18 mouse cellular contexts compared by ENCODE assay signal in the genomic region with DNA sequence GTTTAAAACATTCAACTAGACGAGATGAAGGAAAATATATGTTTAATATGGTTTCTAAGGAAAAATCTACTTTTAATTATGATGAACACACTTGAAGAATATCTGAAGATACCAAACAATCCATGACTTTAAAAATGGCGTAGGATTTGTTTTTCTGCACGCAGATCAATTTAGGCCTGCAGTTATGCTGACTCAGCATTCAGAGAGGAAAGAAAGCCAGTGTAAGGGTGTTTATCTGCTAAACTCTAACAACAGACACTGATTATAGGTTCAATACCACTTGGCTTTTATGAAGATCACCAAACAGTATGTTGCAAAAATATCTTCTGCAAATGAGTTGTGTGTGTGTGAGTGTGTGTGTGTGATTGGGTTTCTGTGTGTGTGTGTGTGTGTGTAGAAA.
DNase-seq lines count a peak whose midpoint lies in the region; TF ChIP-seq lines count a peak whose summit lies in the region.
"Had no signal": no experiment of that assay in that cellular context is flagged by ENCODE, and none has a peak within 500 bp of the region (broad histone marks: within the 10 kb centered on the region; RNA-seq: fewer than 3 reads in every experiment).

No protein-coding gene starts in this region.

- TF ChIP-seq EP300 in CH12.LX (IDR thresholded peaks at IDR 0.05; ENCODE audit: low read length): no peak

- H3K79me2 ChIP-seq in CH12.LX (replicated peaks; ENCODE audit: control insufficient read depth, extremely low read depth, insufficient read depth, poor library complexity, severe bottlenecking): no peaks in the 10 kb centered on the region

- H3K9me3 ChIP-seq in CH12.LX (replicated peaks; ENCODE audit: low read length) (peaks cover 11% of the 10 kb centered on the region), ES-E14 (ENCODE audit: control insufficient read depth, insufficient read depth, low read depth, low read length) (no peaks in the 10 kb centered on the region)
- H3K9me3 ChIP-seq: G1E had no signal

- intact Hi-C loops in gastrocnemius, postnatal 36 days (cut with DNase I): no loop called here

- no peak for TF ChIP-seq POLR2A in CH12.LX (IDR thresholded peaks at IDR 0.05; ENCODE audit: low read depth, low read length)

- TF ChIP-seq RAD21 in CH12.LX (IDR thresholded peaks at IDR 0.05; ENCODE audit: low read depth, low read length): no peak

- in situ Hi-C loops in CH12.LX (cut with MboI; ENCODE audit: low pct_ligation_motif_present, low pct_unique_long_range_greater_than_20kb, low sequenced_read_pairs): no loop called here
- in situ Hi-C loops in ES-E14 (cut with MboI; ENCODE audit: low sequenced_read_pairs in 2 of 2, unreplicated experiment in 2 of 2): no loop called here

- H3K27ac ChIP-seq in CH12.LX (ENCODE audit: insufficient read depth, low read depth) (no peak overlapping the region), ES-E14 (ENCODE audit: insufficient read depth, low read depth, low read length, poor library complexity, severe bottlenecking) (no peak overlapping the region)

- TF ChIP-seq CTCF in CH12.LX (conservative IDR thresholded peaks at IDR 0.05 in 1 of 2, IDR thresholded peaks at IDR 0.05 in 1 of 2; ENCODE audit: low read depth in 2 of 2, low read length in 2 of 2): no peak

- no peaks in the 10 kb centered on the region for H3K27me3 ChIP-seq in CH12.LX (replicated peaks)
- H3K27me3 ChIP-seq: Patski had no signal

- DNase-seq in CH12.LX (ENCODE audit: extremely low read depth): no peak
- DNase-seq in ES-E14 (ENCODE audit: low read depth, low spot score): no peak
- DNase-seq in gastrocnemius, postnatal 36 days: no peak
- DNase-seq in spleen, postnatal 14 days (ENCODE audit: low spot score in 2 of 2): no peak
- DNase-seq: adrenal gland, adult 2 months; adrenal gland, adult 8-10 months; adrenal gland, postnatal 10 days; adrenal gland, postnatal 14 days; adrenal gland, postnatal 25 days; adrenal gland, postnatal 36 days; B cell, adult 2 months; cerebellum, adult 11 months; cerebellum, adult 11-12 months; cerebellum, adult 18-20 months; cerebellum, adult 2 months; cerebellum, adult 8-10 months had no signal

- no peak overlapping the region for H3K4me3 ChIP-seq in CH12.LX (replicated peaks in 1 of 3; ENCODE audit: low read depth in 2 of 3, low read length in 2 of 3, poor library complexity in 1 of 3)
- no peak overlapping the region for H3K4me3 ChIP-seq in ES-E14 (ENCODE audit: insufficient read depth in 1 of 2, low read depth in 1 of 2, low read length in 2 of 2, poor library complexity in 1 of 2, severe bottlenecking in 1 of 2)

- dilution Hi-C loops in CH12.LX (cut with MboI; ENCODE audit: extremely low pct_ligation_motif_present, extremely low pct_unique_long_range_greater_than_20kb, low sequenced_read_pairs): no loop called here

- H3K36me3 ChIP-seq in CH12.LX (replicated peaks in 1 of 2; ENCODE audit: control insufficient read depth in 1 of 2, insufficient read depth in 1 of 2, low read length in 1 of 2) (no peaks in the 10 kb centered on the region), ES-E14 (ENCODE audit: control insufficient read depth, insufficient read depth, low read length, poor library complexity, severe bottlenecking) (no peaks in the 10 kb centered on the region)
- H3K36me3 ChIP-seq: G1E had no signal

- H3K4me1 ChIP-seq in CH12.LX (ENCODE audit: control insufficient read depth in 1 of 2, insufficient read depth in 2 of 2) (no peaks in the 10 kb centered on the region), ES-E14 (ENCODE audit: control insufficient read depth in 2 of 2, insufficient read depth in 2 of 2, low read length in 2 of 2, poor library complexity in 1 of 2) (no peaks in the 10 kb centered on the region)

- no peak overlapping the region for H3K9ac ChIP-seq in CH12.LX (ENCODE audit: insufficient read depth, low read depth)
- H3K9ac ChIP-seq in ES-E14 (ENCODE audit: insufficient read depth, low read depth, low read length, poor library complexity, severe bottlenecking): no peak overlapping the region

- no peak overlapping the region for H3K4me2 ChIP-seq in CH12.LX (ENCODE audit: insufficient read depth, low read depth, poor library complexity, severe bottlenecking)

TF ChIP-seq in CH12.LX, 34 proteins besides CTCF, POLR2A, EP300 and RAD21:
- TF ChIP-seq KAT2A (IDR thresholded peaks at IDR 0.05; ENCODE audit: insufficient replicate concordance, low read length) (no peak), GABPA (IDR thresholded peaks at IDR 0.05; ENCODE audit: insufficient replicate concordance, low read depth, low read length) (no peak), MAFK (IDR thresholded peaks at IDR 0.05; ENCODE audit: insufficient replicate concordance, low read length) (peak; percentile 94), HCFC1 (IDR thresholded peaks at IDR 0.05; ENCODE audit: low read depth, low read length) (no peak), USF1 (IDR thresholded peaks at IDR 0.05; ENCODE audit: low read depth, low read length) (no peak)

TF ChIP-seq in ES-E14, 5 proteins besides CTCF, POLR2A, EP300 and RAD21:
- no peak for TF ChIP-seq ZC3H11A (IDR thresholded peaks at IDR 0.05; ENCODE audit: borderline replicate concordance, low read depth, low read length)
- peak; percentile 96 for TF ChIP-seq MAFK (IDR thresholded peaks at IDR 0.05; ENCODE audit: insufficient read depth, low read depth, low read length)
